Mouse (Mus musculus) ES-E14 (cell line): ENCODE measurements around the gene Pard3.

Experiments used
- HCFC1 ChIP-seq: IDR thresholded peaks from 2 replicates; pipeline ENCODE4 v1.6.1; 2012; ENCODE audit warnings: low read length, inconsistent platforms, borderline replicate concordance; ENCODE audit not compliant: insufficient read depth
- ZNF384 ChIP-seq: IDR thresholded peaks from 2 replicates; pipeline ENCODE4 v1.6.1; 2012; ENCODE audit warnings: low read depth, low read length, inconsistent platforms

- no peak for TF ChIP-seq HCFC1
- no peak for TF ChIP-seq ZNF384
Measured at GRCm38 (mm10) chr8:127495226-127495780, 431.6 kb downstream of the Pard3 start.
